Mouse (Mus musculus): ENCODE measurements around the gene Tmem204. TPM values are rescaled to one million over a fixed set of nuclear protein-coding genes. Genes with fewer than 3 reads are reported as not detected.

Gene Tmem204
- polyA plus RNA-seq, 1 experiment from 2014 or later: 26.7 TPM

GRCm38 (mm10) chr17:25115664-25116432 is 32.5 kb upstream of the Tmem204 start, which contains the start of gene Telo2:
Gene Telo2 (minus strand): TSS chr17:25115967.
- Histone ChIP-seq H3K36me3 (ENCODE audit: control insufficient read depth, insufficient read depth) (no peaks in the 10 kb centered on the region), H3K4me2 (ENCODE audit: low read depth, low read length) (peak within 1 kb of the TSS; percentile 97), H3K27me3 (ENCODE audit: control insufficient read depth, insufficient read depth, low read length) (no peaks in the 10 kb centered on the region), H3K27ac (ENCODE audit: low read length) (peak within 1 kb of the TSS; percentile 89), H3K9ac (ENCODE audit: low read length) (peak within 1 kb of the TSS; percentile 80), H3K4me3 (ENCODE audit: low read length) (peak within 1 kb of the TSS; percentile 71), H3K9me3 (replicated peaks; ENCODE audit: control insufficient read depth, low read length) (no peaks in the 10 kb centered on the region), H3K4me1 (ENCODE audit: control insufficient read depth, insufficient read depth, low read length) (peaks cover 23% of the 10 kb centered on the region)
- 5% methylated on average over 40 of the region's 40 CpGs for WGBS
- ATAC-seq (replicated peaks; ENCODE audit: extremely low read depth, insufficient read depth, low FRiP score): peak; percentile 93

- Histone ChIP-seq H3K4me3 (ENCODE audit: low read length) (peak overlapping the region; percentile 71), H3K4me1 (ENCODE audit: control insufficient read depth, insufficient read depth, low read length) (peaks cover 23% of the 10 kb centered on the region), H3K9me3 (replicated peaks; ENCODE audit: control insufficient read depth, low read length) (no peaks in the 10 kb centered on the region), H3K36me3 (ENCODE audit: control insufficient read depth, insufficient read depth) (peaks cover 3% of the 10 kb centered on the region; the same call in 1 of the 2 replicates), H3K9ac (ENCODE audit: low read length) (peak overlapping the region; percentile 80), H3K4me2 (ENCODE audit: low read depth, low read length) (peak overlapping the region; percentile 97), H3K27me3 (ENCODE audit: control insufficient read depth, insufficient read depth, low read length) (no peaks in the 10 kb centered on the region), H3K27ac (ENCODE audit: low read length) (peak overlapping the region; percentile 89)
- 8% methylated on average over 23 of the region's 23 CpGs for WGBS
- ATAC-seq (replicated peaks; ENCODE audit: extremely low read depth, insufficient read depth, low FRiP score): peak; percentile 42
Observed at GRCm38 (mm10) chr17:25114908-25115645, 31.7 kb upstream of the Tmem204 start.

GRCm38 (mm10) chr17:25112423-25112810 is 29.0 kb upstream of the Tmem204 start:
- no peak for ATAC-seq (replicated peaks; ENCODE audit: extremely low read depth, insufficient read depth, low FRiP score)
- no peak overlapping the region for H3K4me3 ChIP-seq (ENCODE audit: low read length)
- peaks cover 10% of the 10 kb centered on the region; the same call in 1 of the 2 replicates for H3K36me3 ChIP-seq (ENCODE audit: control insufficient read depth, insufficient read depth)
- H3K9me3 ChIP-seq (replicated peaks; ENCODE audit: control insufficient read depth, low read length): no peaks in the 10 kb centered on the region
- H3K27ac ChIP-seq (ENCODE audit: low read length): peak overlapping the region; percentile 54
- H3K27me3 ChIP-seq (ENCODE audit: control insufficient read depth, insufficient read depth, low read length): no peaks in the 10 kb centered on the region
- no peak overlapping the region for H3K9ac ChIP-seq (ENCODE audit: low read length)
- 68% methylated on average over 3 of the region's 3 CpGs for WGBS
- peaks cover 23% of the 10 kb centered on the region for H3K4me1 ChIP-seq (ENCODE audit: control insufficient read depth, insufficient read depth, low read length)
- H3K4me2 ChIP-seq (ENCODE audit: low read depth, low read length): no peak overlapping the region

- Histone ChIP-seq H3K27me3 (ENCODE audit: control insufficient read depth, insufficient read depth, low read length) (no peaks in the 10 kb centered on the region), H3K27ac (ENCODE audit: low read length) (peak overlapping the region; percentile 54), H3K4me1 (ENCODE audit: control insufficient read depth, insufficient read depth, low read length) (peaks cover 23% of the 10 kb centered on the region), H3K9ac (ENCODE audit: low read length) (no peak overlapping the region), H3K9me3 (replicated peaks; ENCODE audit: control insufficient read depth, low read length) (no peaks in the 10 kb centered on the region), H3K36me3 (ENCODE audit: control insufficient read depth, insufficient read depth) (peaks cover 11% of the 10 kb centered on the region), H3K4me2 (ENCODE audit: low read depth, low read length) (no peak overlapping the region), H3K4me3 (ENCODE audit: low read length) (no peak overlapping the region)
- ATAC-seq (replicated peaks; ENCODE audit: extremely low read depth, insufficient read depth, low FRiP score): no peak
- 51% methylated on average over 8 of the region's 8 CpGs for WGBS
Observed at GRCm38 (mm10) chr17:25111739-25112422, 28.5 kb upstream of the Tmem204 start.

- Histone ChIP-seq H3K9ac (ENCODE audit: low read length) (no peak overlapping the region), H3K36me3 (ENCODE audit: control insufficient read depth, insufficient read depth) (peaks cover 14% of the 10 kb centered on the region), H3K4me1 (ENCODE audit: control insufficient read depth, insufficient read depth, low read length) (peaks cover 21% of the 10 kb centered on the region), H3K4me2 (ENCODE audit: low read depth, low read length) (no peak overlapping the region), H3K4me3 (ENCODE audit: low read length) (no peak overlapping the region), H3K9me3 (replicated peaks; ENCODE audit: control insufficient read depth, low read length) (no peaks in the 10 kb centered on the region), H3K27ac (ENCODE audit: low read length) (no peak overlapping the region), H3K27me3 (ENCODE audit: control insufficient read depth, insufficient read depth, low read length) (no peaks in the 10 kb centered on the region)
- no peak for ATAC-seq (replicated peaks; ENCODE audit: extremely low read depth, insufficient read depth, low FRiP score)
- 91% methylated on average over 5 of the region's 5 CpGs for WGBS
Observed at GRCm38 (mm10) chr17:25111220-25111619, 27.8 kb upstream of the Tmem204 start.

- no peaks in the 10 kb centered on the region for H3K27me3 ChIP-seq (ENCODE audit: control insufficient read depth, insufficient read depth, low read length)
- H3K4me1 ChIP-seq (ENCODE audit: control insufficient read depth, insufficient read depth, low read length): peaks cover 19% of the 10 kb centered on the region
- no peak overlapping the region for H3K27ac ChIP-seq (ENCODE audit: low read length)
- ATAC-seq (replicated peaks; ENCODE audit: extremely low read depth, insufficient read depth, low FRiP score): no peak
- no peaks in the 10 kb centered on the region for H3K9me3 ChIP-seq (replicated peaks; ENCODE audit: control insufficient read depth, low read length)
- H3K4me3 ChIP-seq (ENCODE audit: low read length): no peak overlapping the region
- no peak overlapping the region for H3K9ac ChIP-seq (ENCODE audit: low read length)
- no peak overlapping the region for H3K4me2 ChIP-seq (ENCODE audit: low read depth, low read length)
- H3K36me3 ChIP-seq (ENCODE audit: control insufficient read depth, insufficient read depth): peaks cover 14% of the 10 kb centered on the region
- WGBS: 96% methylated on average over 6 of the region's 6 CpGs
Observed at GRCm38 (mm10) chr17:25110590-25110989, 27.2 kb upstream of the Tmem204 start.

- no peaks in the 10 kb centered on the region for H3K9me3 ChIP-seq (replicated peaks; ENCODE audit: control insufficient read depth, low read length)
- H3K9ac ChIP-seq (ENCODE audit: low read length): no peak overlapping the region
- no peak overlapping the region for H3K4me2 ChIP-seq (ENCODE audit: low read depth, low read length)
- ATAC-seq (replicated peaks; ENCODE audit: extremely low read depth, insufficient read depth, low FRiP score): no peak
- peaks cover 18% of the 10 kb centered on the region for H3K36me3 ChIP-seq (ENCODE audit: control insufficient read depth, insufficient read depth)
- H3K27me3 ChIP-seq (ENCODE audit: control insufficient read depth, insufficient read depth, low read length): no peaks in the 10 kb centered on the region
- H3K4me3 ChIP-seq (ENCODE audit: low read length): no peak overlapping the region
- 81% methylated on average over 2 of the region's 2 CpGs for WGBS
- H3K27ac ChIP-seq (ENCODE audit: low read length): no peak overlapping the region
- peaks cover 14% of the 10 kb centered on the region for H3K4me1 ChIP-seq (ENCODE audit: control insufficient read depth, insufficient read depth, low read length)
Observed at GRCm38 (mm10) chr17:25109578-25109977, 26.2 kb upstream of the Tmem204 start.

GRCm38 (mm10) chr17:25107786-25108185 is 24.4 kb upstream of the Tmem204 start:
- Histone ChIP-seq H3K4me2 (ENCODE audit: low read depth, low read length) (no peak overlapping the region), H3K27me3 (ENCODE audit: control insufficient read depth, insufficient read depth, low read length) (no peaks in the 10 kb centered on the region), H3K9ac (ENCODE audit: low read length) (no peak overlapping the region), H3K4me1 (ENCODE audit: control insufficient read depth, insufficient read depth, low read length) (peaks cover 11% of the 10 kb centered on the region; the same call in 1 of the 2 replicates), H3K27ac (ENCODE audit: low read length) (no peak overlapping the region), H3K4me3 (ENCODE audit: low read length) (no peak overlapping the region), H3K9me3 (replicated peaks; ENCODE audit: control insufficient read depth, low read length) (no peaks in the 10 kb centered on the region), H3K36me3 (ENCODE audit: control insufficient read depth, insufficient read depth) (peaks cover 34% of the 10 kb centered on the region)
- no peak for ATAC-seq (replicated peaks; ENCODE audit: extremely low read depth, insufficient read depth, low FRiP score)
- WGBS: 68% methylated on average over 16 of the region's 16 CpGs
